Mouse (Mus musculus): Measurements from ENCODE around the gene Amd1.

The Amd1 gene

DNA sequence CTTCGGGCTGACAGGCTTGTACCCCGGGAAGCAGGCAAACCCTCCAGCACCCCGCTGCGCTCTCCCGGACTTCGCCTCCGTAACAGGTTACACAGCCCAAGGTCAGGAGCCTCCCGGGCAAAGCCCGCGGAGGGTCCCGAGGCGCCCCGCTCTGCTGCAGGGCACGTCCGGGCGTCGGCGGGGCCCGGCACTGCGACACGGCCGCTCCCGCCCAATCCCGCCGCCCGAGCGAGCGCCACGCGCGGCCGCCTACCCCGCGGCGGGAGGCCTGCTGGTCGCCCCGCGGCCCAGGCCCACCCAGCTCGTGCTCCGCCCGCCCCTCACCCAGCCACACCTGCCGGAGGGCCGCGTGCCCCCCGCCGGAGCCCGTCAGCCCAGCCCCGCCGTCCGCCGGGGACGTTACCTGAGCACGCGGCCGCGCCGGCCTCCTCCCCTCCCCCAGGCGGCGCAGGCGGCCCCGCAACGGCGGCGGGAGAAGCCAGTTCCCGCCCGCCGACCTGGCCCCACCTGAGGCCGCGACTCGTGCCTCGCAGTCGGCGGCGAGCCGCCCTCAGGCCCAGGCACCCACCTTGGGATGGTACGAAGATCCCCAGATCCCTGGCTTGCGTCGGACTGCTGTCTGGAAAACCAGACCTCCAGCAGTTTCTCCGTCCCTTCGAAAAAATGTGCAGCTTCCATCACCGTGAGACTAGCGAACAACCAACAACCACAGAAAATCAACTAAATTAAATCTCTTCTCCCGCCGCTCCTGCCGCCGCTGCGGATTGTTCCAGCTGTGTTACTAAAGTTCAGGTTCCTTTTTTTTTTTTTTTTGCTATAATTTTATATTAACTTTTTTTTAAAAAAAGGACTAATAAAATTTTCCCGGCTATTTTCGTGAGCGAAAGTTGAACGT, 558 bp downstream of the Amd1 start:
- peak; percentile 54 for DNase-seq (ENCODE audit: low read depth, low spot score)

- peak; percentile 79 for DNase-seq (ENCODE audit: low read depth, low spot score)
These were observed 1.3 kb downstream of the Amd1 start for GRCm38 (mm10) chr10:40300648-40301171.

- DNase-seq (ENCODE audit: low read depth, low spot score), result no peak
These were observed 9.3 kb downstream of the Amd1 start for GRCm38 (mm10) chr10:40292640-40293039.

GRCm38 (mm10) chr10:40286767-40287166, 15.2 kb downstream of the Amd1 start:
- no peak for DNase-seq (ENCODE audit: low read depth, low spot score)

DNA sequence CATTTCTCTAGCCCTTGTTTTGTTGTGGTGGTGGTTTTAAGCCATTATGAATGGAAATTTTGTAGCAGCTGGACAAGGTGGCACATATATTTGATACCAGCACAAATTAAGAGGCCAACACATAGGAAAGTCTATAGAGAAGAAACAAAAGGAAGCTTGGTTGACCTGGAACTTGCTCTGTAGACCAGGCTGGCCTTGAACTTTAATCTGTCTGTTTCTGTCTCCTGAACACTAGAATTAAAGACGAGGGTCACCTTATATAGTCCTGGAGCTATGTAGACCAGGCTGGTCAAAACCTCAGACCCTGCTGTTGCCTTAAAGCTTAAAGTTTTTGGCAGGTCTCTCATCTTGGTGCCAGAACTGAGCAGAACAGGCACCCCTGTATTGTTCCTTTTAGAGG, 16.4 kb downstream of the Amd1 start:
- no peak for DNase-seq (ENCODE audit: low read depth, low spot score)

DNA sequence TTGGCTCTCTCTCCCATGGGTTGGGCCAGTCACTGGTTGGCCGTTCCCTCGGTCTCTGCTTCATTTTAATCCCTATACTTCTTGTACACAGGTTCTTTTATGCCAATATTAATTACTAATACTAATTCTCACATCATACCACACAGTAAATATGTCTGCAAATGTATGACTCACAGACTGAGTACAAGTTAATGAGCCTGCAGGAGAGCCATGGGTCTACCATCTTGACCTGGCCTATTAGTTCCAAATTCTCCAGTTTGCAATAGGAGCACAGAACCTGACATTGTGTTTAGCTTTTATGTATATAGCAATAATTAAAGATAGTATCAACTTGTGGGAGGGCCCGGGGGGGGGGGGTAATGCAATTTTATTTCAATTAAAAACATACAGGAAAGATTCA, 17.0 kb downstream of the Amd1 start:
- no peak for DNase-seq (ENCODE audit: low read depth, low spot score)

GRCm38 (mm10) chr10:40284179-40284831, 17.7 kb downstream of the Amd1 start:
- no peak for DNase-seq (ENCODE audit: low read depth, low spot score)

DNA sequence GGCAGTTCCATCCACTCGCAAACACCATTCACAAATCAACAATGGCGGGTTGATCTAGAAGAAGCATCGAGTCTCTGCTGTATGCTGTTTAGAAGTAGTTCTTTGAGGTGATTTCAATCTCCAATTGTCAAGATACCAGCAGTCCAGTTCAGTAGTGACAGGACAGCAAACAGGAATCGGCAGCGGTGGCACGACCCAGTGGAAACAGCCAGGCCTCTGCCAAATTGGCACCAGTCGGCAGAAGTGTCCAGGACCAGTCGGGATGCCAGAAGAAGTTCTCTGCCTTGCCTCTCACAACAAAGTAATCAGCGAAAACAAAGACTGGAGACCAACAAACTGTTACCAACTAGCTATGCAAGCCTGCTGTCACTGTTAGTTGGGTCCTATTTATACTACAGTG, 18.4 kb downstream of the Amd1 start:
- no peak for DNase-seq (ENCODE audit: low read depth, low spot score)

- DNase-seq (ENCODE audit: low read depth, low spot score), result no peak
These were observed 20.4 kb downstream of the Amd1 start for GRCm38 (mm10) chr10:40281565-40281964.

GRCm38 (mm10) chr10:40278317-40278716, 23.7 kb downstream of the Amd1 start:
- no peak for DNase-seq (ENCODE audit: low read depth, low spot score)

DNA sequence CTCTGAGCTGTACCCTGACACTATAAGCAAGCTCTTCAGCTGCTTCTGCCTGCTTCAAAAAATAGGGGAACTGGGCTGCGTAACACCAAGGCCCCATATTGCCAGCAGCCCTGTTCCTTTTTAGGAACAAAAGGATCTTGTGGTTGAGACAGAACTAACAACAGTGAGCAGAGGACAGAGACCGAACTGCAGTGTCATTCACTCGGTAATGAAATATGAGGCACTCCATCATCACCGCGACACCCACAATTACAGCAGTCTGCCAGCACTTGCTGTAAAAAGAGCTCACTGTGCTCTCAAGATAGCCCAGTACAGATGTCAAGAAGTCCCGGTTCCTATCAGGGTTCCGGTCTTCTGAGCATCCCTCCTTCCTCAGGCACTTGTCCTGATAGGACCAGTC, 26.0 kb downstream of the Amd1 start:
- DNase-seq (ENCODE audit: low read depth, low spot score), result no peak

- DNase-seq (ENCODE audit: low read depth, low spot score), result peak; percentile 85
These were observed 28.0 kb downstream of the Amd1 start for GRCm38 (mm10) chr10:40273938-40274337.

DNA sequence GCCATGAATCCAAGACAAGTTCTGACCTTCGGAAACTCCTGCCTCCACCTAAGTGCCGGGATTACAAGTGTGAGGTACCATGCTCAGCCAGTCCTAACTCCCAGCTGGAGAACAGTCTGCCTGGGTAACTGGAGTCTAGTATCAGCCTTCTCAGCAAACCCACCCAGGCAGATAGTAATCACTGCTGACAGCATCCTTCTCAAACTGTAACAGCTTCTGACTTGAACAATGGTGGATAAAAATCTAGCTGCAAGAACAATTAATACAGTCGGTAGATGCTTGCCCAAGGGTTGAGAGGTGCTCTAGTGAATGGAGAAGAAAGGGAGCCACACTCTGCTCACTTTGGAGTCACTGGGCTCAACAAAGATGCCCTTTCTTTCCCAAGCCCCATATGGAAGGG, 30.8 kb downstream of the Amd1 start:
- no peak for DNase-seq (ENCODE audit: low read depth, low spot score)

GRCm38 (mm10) chr10:40264920-40265319, 37.1 kb downstream of the Amd1 start:
- DNase-seq (ENCODE audit: low read depth, low spot score), result no peak

GRCm38 (mm10) chr10:40263691-40264090, 38.3 kb downstream of the Amd1 start:
- no peak for DNase-seq (ENCODE audit: low read depth, low spot score)

GRCm38 (mm10) chr10:40262200-40262599, 39.8 kb downstream of the Amd1 start:
- DNase-seq (ENCODE audit: low read depth, low spot score), result no peak

DNA sequence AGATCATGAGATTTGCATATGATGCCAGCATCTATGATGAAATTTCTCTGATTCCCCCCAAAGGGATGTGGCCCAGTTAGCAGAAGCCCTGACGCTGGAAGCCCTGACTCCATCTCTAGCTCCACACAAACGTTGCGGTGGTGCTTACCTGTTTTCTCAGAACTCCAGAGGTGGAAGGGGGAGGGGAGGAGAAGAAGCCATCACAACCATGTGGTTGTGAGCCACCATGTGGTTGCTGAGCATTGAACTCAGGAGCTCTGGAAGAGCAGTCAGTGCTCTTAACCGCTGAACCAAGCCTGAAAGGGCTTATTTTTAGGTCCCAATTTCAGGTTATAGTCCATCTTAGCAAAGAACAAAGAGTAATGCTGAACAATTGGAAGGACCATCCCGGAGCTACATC, 41.7 kb downstream of the Amd1 start:
- DNase-seq (ENCODE audit: low read depth, low spot score), result no peak

DNA sequence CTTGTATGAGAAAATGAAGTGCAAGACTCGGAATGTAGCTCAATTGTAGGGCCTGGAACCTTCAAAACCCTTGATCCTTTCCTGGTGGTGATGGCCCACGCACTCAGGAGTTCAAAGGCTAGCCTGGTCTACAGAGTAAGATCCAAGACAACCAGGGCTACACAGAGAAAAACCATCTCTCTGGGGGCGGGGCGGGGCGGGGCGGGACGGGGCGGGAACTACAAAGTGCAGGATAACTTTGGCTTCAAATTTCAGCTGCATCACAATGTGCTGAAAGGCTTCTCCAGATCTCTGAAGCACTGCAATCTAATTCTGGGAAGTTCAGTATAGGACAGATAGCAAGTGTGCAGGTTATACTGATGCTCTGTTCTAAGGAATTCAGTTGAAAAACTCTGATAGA, 42.4 kb downstream of the Amd1 start:
- no peak for DNase-seq (ENCODE audit: low read depth, low spot score)

DNA sequence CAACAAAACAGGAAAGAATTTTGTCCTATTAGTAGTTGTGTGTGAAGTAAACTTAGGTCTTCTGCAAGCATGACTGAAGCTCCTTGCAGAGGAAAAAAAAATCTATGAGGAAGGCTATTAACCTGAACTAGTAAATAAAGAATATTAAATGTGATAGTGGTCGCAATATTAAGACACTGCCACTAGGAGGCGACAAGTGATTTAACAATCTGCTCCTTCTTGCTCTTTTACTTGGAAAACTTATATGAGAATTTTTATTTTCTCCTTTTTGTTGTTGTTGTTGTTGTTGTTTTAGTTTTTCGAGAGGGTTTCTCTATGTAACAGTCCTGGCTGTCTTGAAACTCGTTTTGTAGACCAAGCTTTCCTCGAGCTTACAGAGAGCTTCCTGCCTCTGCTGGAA, 43.0 kb downstream of the Amd1 start:
- no peak for DNase-seq (ENCODE audit: low read depth, low spot score)

DNA sequence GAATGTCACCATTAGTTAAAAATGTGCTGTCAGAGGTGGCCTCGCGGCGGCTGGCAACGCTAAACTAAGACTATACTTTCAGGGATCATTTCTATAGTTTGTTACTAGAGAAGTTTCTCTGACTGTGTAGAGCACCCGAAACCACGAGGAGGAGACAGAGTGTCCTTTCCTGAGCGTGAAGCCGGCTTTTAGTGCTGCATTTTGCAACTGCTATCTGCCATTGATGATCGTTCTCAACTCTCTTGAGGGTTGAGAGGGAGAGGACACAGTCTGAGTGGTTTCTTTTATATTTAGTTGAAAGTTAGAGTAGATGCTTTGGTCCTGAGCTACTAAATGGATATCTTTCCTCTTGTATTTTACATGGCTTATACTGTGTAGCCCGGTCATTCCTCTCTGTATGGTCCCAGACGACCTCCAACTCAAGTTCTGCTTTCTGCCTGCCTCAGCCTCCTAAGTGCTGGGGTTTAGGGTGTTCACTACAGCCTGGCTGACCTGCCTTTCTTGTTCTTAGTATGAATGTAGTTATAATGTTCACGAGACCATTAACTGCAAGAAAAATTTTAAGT, 43.5 kb downstream of the Amd1 start:
- DNase-seq (ENCODE audit: low read depth, low spot score), result no peak

- DNase-seq (ENCODE audit: low read depth, low spot score), result peak; percentile 82
These were observed 44.4 kb downstream of the Amd1 start, which contains the start of gene Gtf3c6 for GRCm38 (mm10) chr10:40257414-40258255. Gene Gtf3c6, minus strand, starts transcription at chr10:40258108.

DNA sequence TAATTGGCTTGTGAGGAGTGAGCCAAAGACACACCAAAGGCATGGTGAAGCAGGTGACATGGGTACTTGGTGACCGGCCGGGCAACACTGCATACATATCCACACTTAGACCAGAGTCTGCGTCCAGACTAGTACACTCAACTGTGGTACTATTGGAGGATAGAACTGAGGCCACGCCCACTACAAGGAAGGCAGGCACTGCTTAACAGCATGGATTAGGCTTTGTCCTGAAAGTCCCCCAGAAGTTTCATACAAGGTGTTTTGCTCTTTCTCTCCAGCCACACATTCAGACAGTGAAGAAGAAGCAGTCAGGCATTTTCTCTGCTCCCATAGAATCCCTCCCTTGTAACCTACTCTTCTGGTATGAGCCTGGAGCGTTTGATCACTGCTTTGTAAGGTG, 45.3 kb downstream of the Amd1 start:
- no peak for DNase-seq (ENCODE audit: low read depth, low spot score)
